Mouse (Mus musculus) frontal cortex, adult 2 months (tissue): ENCODE data around the gene Spata6. TPM values are rescaled to one million over a fixed set of nuclear protein-coding genes. Genes with fewer than 3 reads are reported as not detected.

Experiments used
- DNase-seq, 2 experiments: peaks; one replicate each; pipeline ENCODE4 v3.0.0; 2022; ENCODE audit warnings: low spot score in 1 of 2; ENCODE audit errors: extremely low spot score in 1 of 2
- polyA plus RNA-seq: library from polyadenylated mRNA; depleted of rRNA; stranded (reverse); fragments of >200 nt; gene quantifications from 2 replicates; pipeline ENCODE4 v1.2.3, GENCODE M21; 2012; rRNA removed

The Spata6 gene
- polyA plus RNA-seq, 1 experiment = 5.4 TPM

- no peak for DNase-seq
These were observed 97.7 kb downstream of the Spata6 start for GRCm38 (mm10) chr4:111817478-111817877.

- no peak for DNase-seq
These were observed 119.1 kb downstream of the Spata6 start for GRCm38 (mm10) chr4:111838882-111839281.

GRCm38 (mm10) chr4:111852626-111853025, 132.8 kb downstream of the Spata6 start:
- peak in 1 of 2 experiments; percentile 16 for DNase-seq

GRCm38 (mm10) chr4:111866701-111867100, 146.9 kb downstream of the Spata6 start:
- DNase-seq = peak; percentile 24 to 44

GRCm38 (mm10) chr4:111867743-111868401, 148.1 kb downstream of the Spata6 start:
- peak in 1 of 2 experiments; percentile 32 for DNase-seq

Other genes starting within 250 kb of the Spata6 start
- gene Slc5a9, start 182.9 kb downstream of the Spata6 start, polyA plus RNA-seq = 0.13 TPM in 1 of 2 replicates, not detected in the other
- gene Skint8, start 199.4 kb downstream of the Spata6 start, polyA plus RNA-seq = not detected in 2 replicates